Mouse (Mus musculus) forebrain, embryonic 12.5 days (tissue): ENCODE data around the gene Smdt1. TPM values are rescaled to one million over a fixed set of nuclear protein-coding genes. Genes with fewer than 3 reads are reported as not detected.
"Not testable (repeated sequence)": the region's sequence is repeated elsewhere in the genome, so short reads cannot be mapped to it uniquely, and the experiment has no call there.

Source experiments
- ATAC-seq: fragments of 200-750 bp; cut with Nextera tagmentation; 2 replicates; pipeline ENCODE4 v1.8.0; 2017; ENCODE audit warnings: moderate TSS enrichment; ENCODE audit not compliant: low FRiP score
- H3K27ac ChIP-seq: fragments of 300-500 bp; sonication (generic); 2 replicates; pipeline ENCODE4 v1.5.1; 2016; ENCODE audit warnings: mild to moderate bottlenecking
- H3K27me3 ChIP-seq: fragments of 300-500 bp; sonication (generic); 2 replicates; pipeline ENCODE4 v1.6.1; 2016; ENCODE audit warnings: mild to moderate bottlenecking
- H3K36me3 ChIP-seq: fragments of 300-500 bp; sonication (generic); replicated peaks from 2 replicates; pipeline ENCODE4 v1.6.1; 2016; ENCODE audit warnings: mild to moderate bottlenecking
- H3K4me1 ChIP-seq: fragments of 300-500 bp; sonication (generic); 2 replicates; pipeline ENCODE4 v1.6.1; 2016
- H3K4me2 ChIP-seq: fragments of 300-500 bp; sonication (generic); 2 replicates; pipeline ENCODE4 v1.6.1; 2016; ENCODE audit warnings: mild to moderate bottlenecking, moderate library complexity
- H3K4me3 ChIP-seq: fragments of 300-500 bp; sonication (generic); replicated peaks from 2 replicates; pipeline ENCODE4 v1.5.1; 2016; ENCODE audit warnings: mild to moderate bottlenecking
- H3K9ac ChIP-seq: fragments of 300-500 bp; sonication (generic); 2 replicates; pipeline ENCODE4 v1.6.1; 2016; ENCODE audit warnings: mild to moderate bottlenecking
- H3K9me3 ChIP-seq: fragments of 300-500 bp; sonication (generic); 2 replicates; pipeline ENCODE4 v1.6.1; 2016
- WGBS: fragments of 180-500 bp; shearing (Covaris S2); methylation state at CpG from one replicate; pipeline ENCODE4 v1.1.7; 2016; 5-methylcytosine and 5-hydroxymethylcytosine counted together
- polyA plus RNA-seq: library from polyadenylated mRNA; unstranded; fragments of >200 nt; fragmentation: Nextera tagmentation; extraction: Ambion mirVana; gene quantifications from 2 replicates; pipeline ENCODE4 v1.2.1, GENCODE M21; 2016

Gene Smdt1
- polyA plus RNA-seq, 1 experiment from 2014 or later = 250 TPM

DNA sequence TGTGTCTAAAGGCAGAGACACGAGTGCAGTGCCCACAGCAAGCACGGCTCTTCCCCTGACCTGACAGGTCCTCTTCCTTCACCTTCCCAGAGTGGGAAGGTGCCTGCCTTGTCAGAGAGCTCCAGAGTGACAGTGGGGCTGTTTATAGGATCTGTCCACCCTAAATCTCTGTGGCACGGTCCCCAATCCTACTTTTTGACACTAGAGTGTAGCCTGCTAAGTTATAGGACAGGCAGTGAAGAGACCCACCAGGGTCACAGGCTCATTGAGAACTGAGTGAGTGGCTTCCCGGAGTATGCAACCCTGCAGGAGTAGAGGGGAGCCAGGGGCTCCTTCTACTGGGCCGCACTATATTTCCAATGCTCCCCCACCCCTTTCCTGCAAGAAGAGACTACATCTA is 38.9 kb downstream of the Smdt1 start:
- H3K36me3 ChIP-seq = no peaks in the 10 kb centered on the region
- 80% methylated on average over 5 of the region's 5 CpGs for WGBS
- H3K27ac ChIP-seq = no peak overlapping the region
- H3K27me3 ChIP-seq = no peaks in the 10 kb centered on the region
- H3K4me3 ChIP-seq = no peak overlapping the region
- no peaks in the 10 kb centered on the region for H3K9me3 ChIP-seq
- H3K9ac ChIP-seq = no peak overlapping the region
- no peak for ATAC-seq
- no peak overlapping the region for H3K4me2 ChIP-seq
- H3K4me1 ChIP-seq = peaks cover 30% of the 10 kb centered on the region

DNA sequence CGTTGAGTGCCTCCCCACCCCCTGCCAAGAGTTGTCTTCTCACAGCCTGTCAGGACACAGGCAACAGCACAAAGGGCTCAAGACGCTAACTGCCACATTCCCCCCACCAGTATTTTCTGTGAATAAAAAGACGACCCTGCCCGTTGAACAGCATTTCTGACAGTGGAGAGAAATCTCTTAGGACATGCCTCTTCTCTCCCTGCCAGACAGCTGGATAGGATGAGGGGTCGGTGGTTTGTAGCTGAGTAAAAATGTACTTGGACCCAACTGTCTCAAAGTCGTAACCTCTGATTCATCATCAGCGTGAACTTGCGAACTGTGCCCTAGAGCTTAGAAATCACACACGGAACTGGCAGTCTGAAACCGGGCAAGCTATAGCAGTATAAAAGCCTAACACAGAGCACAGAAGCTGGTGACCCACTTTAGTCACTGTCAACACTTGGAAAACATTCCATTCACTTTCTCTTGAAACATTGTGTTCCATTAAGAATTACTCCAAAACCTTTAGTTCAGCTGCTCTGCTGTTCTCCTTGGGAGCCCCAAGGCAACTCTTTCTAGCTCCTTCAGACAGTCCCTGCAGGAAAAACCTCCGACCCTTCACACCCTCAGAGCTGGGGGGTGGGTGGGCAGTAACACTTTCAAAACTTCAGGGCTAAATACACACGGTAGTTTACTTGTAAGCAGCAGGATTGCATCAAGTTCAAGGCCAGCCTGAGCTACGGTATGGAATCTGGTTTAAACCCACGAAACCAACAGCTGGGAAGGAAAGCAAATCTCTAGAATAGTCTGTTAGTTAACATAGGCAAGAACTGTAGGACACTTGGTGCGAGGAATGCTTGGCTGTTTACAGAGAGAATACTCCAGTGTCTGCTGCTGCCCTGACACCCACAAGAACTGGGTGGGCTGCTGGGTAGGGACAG is 39.8 kb downstream of the Smdt1 start:
- Histone ChIP-seq H3K4me2 (no peak overlapping the region), H3K9me3 (no peaks in the 10 kb centered on the region), H3K9ac (no peak overlapping the region)

DNA sequence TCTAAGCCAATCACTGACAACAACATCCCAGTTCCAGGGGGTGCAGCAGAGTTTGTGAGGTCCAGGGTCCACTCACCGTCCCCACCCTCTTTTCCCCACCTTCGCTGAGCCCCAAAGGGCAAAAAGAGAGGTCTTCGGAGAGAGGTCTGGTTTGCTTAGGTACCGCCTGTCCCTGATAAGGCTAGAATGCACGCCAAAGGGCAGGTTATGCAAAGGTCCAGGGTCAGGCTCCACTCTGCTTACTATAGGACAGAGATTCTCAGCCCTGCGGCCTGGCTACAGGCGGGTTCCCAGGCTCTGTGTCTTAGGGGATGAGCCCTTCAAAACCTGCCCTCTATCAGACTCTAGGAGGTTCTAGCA is 40.7 kb downstream of the Smdt1 start:
- H3K27me3 ChIP-seq = no peaks in the 10 kb centered on the region
- no peaks in the 10 kb centered on the region for H3K9me3 ChIP-seq
- ATAC-seq = no peak
- H3K27ac ChIP-seq = no peak overlapping the region
- peak overlapping the region; percentile 49; the same call in 1 of the 2 replicates for H3K9ac ChIP-seq
- H3K4me1 ChIP-seq = peaks cover 30% of the 10 kb centered on the region
- peak overlapping the region; percentile 60 for H3K4me2 ChIP-seq
- no peaks in the 10 kb centered on the region for H3K36me3 ChIP-seq
- WGBS = 28% methylated on average over 7 of the region's 7 CpGs
- H3K4me3 ChIP-seq = peak overlapping the region; percentile 39

More for the DNA sequence above, 39.8 kb downstream of the Smdt1 start:
- Histone ChIP-seq H3K27me3 (no peaks in the 10 kb centered on the region), H3K4me1 (peaks cover 30% of the 10 kb centered on the region), H3K4me3 (no peak overlapping the region), H3K36me3 (no peaks in the 10 kb centered on the region), H3K27ac (no peak overlapping the region)
- ATAC-seq = no peak
- WGBS = 60% methylated on average over 15 of the region's 15 CpGs

DNA sequence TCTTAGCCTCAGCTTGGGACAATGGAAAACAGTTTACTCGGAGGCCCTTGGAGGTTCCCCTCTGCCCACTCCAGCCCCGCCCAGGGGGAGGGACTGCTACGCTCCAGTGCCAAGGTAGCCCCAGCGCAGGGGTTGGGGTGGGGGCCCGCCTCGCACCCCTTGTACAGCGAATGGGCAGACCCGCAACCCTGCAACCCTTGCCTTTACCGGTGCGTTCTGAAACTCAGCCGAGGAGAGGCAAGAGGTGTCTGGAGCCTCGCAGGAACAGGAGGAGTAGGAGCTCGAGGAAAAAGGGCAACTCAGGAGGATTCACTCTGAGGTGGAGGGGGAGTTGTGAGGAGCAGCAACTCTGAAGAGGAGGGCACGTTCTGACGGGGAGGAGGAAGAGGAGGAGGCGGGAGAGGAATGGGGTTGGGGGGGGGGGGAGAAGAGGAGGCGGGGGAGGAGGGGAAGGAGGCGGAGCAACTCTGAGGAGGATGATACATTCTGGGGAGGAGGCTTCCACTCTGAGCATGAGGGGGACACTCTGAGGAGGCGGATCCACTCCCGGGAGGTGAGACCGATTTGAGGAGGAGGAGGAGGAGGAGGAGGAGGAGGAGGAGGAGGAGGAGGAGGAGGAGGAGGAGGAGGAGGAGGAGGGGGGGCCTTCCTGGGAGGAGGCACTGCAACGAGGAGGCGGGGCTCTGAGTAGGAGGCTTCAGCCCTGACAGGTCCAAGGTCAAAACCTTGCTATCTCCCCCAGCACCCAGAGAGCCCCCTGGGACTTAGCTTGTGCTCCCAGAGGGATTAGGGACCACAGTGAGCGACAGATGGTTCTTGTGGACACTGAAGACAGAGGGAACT is 41.3 kb downstream of the Smdt1 start, which contains the start of gene Cyp2d22:
Gene Cyp2d22, minus strand, starts transcription at position 390 of the 843 bp plus-strand sequence.
- H3K4me2 ChIP-seq = peak within 1 kb of the TSS; percentile 60
- 2% methylated on average over 22 of the region's 24 CpGs for WGBS
- H3K9me3 ChIP-seq = no peaks in the 10 kb centered on the region
- no peaks in the 10 kb centered on the region for H3K27me3 ChIP-seq
- H3K27ac ChIP-seq = no peak within 1 kb of the TSS
- H3K4me3 ChIP-seq = peak within 1 kb of the TSS; percentile 39
- no peaks in the 10 kb centered on the region for H3K36me3 ChIP-seq
- peak within 1 kb of the TSS; percentile 49 for H3K9ac ChIP-seq
- ATAC-seq = peak; percentile 74
- H3K4me1 ChIP-seq = peaks cover 30% of the 10 kb centered on the region

DNA sequence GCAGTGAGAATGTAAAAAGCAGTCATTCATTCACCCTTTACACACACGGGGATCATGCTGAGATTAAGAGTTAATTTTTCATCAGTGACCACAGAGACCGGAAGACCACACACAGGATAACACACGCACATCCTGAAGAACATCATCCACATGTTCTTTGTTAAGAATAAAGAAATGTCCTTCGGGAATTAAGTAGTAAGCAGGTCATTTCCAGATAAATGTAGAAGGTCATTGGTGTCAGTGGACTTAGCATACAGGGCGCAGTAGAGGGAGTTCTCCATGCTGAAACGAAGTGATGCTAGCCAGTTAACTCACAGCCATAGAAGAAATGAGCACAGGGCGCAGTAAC is 41.9 kb downstream of the Smdt1 start:
- WGBS = 38% methylated on average over 7 of the region's 7 CpGs
- ATAC-seq = no peak
- Histone ChIP-seq H3K27me3 (no peaks in the 10 kb centered on the region), H3K4me1 (peaks cover 30% of the 10 kb centered on the region), H3K27ac (no peak overlapping the region), H3K4me2 (peak overlapping the region; percentile 60), H3K36me3 (no peaks in the 10 kb centered on the region), H3K9me3 (no peaks in the 10 kb centered on the region), H3K9ac (peak overlapping the region; percentile 49; the same call in 1 of the 2 replicates), H3K4me3 (peak overlapping the region; percentile 39)

DNA sequence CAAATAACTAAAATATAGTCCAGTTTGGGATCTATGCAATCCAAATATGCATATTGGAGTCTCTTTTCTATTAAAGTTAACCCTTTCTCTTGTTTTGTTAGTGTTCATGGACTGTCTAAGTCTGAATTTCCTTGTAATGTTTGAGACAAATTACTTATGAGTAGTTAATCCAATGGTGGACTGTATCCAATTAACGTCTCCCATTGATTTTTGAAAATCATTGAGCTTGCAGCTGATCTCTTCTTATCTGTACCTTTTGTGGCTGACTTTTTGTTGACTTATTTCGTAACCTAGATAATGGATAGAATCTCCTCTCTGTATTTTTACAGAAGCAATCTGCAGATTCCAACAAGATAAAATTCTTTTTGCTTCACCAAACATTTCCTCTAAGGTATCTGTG is 43.7 kb downstream of the Smdt1 start:
- no peaks in the 10 kb centered on the region for H3K9me3 ChIP-seq
- peaks cover 23% of the 10 kb centered on the region for H3K4me1 ChIP-seq
- no peak overlapping the region for H3K9ac ChIP-seq
- no peak for ATAC-seq
- H3K36me3 ChIP-seq = no peaks in the 10 kb centered on the region
- WGBS = 89% methylated on average over 2 of the region's 2 CpGs
- no peak overlapping the region for H3K27ac ChIP-seq
- H3K4me2 ChIP-seq = no peak overlapping the region
- H3K27me3 ChIP-seq = no peaks in the 10 kb centered on the region
- no peak overlapping the region for H3K4me3 ChIP-seq

DNA sequence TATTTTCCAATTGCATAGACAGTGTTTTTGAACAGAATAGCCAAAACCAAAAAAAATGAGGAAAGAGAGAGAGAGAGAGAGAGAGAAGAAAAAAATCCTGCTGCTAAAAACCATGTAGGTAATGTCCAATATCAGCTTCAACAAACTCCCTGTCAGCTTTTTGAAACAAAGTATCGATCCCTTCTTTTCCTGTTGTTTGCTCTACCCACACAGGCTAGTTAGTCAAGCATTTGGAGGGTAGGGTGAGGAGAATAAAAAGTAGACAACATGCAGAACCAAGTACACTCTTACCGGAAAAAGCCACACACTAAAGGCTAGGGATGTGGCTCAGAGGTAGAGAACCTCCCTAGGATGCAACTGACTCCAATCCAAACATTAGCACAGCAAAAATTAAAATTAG is 47.0 kb downstream of the Smdt1 start:
- Histone ChIP-seq H3K27ac (no peak overlapping the region), H3K9me3 (no peaks in the 10 kb centered on the region), H3K9ac (no peak overlapping the region), H3K4me3 (no peak overlapping the region), H3K4me1 (peaks cover 5% of the 10 kb centered on the region), H3K27me3 (no peaks in the 10 kb centered on the region), H3K4me2 (no peak overlapping the region), H3K36me3 (no peaks in the 10 kb centered on the region)
- ATAC-seq = no peak
- 93% methylated on average over 2 of the region's 2 CpGs for WGBS

DNA sequence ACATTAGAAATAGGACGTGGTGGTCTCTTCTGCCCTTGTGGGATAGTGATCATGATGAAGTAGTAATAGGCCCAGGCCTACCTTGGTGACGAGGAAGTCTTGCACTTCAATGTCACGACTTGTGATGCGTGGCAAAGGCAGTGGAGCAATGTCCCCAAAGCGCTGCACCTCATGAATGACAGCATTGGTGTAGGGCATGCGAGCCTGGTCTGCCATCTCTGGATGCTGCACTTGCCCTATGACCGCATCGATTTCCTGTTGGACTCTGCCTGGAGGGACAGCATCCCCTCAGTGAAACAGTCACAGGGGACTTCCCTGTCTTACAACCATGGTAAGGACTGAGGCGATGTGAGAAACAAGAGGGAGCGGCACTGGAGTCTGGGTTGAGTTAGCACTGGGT is 51.2 kb downstream of the Smdt1 start:
- H3K36me3 ChIP-seq, H3K4me3 ChIP-seq, H3K4me2 ChIP-seq, H3K27me3 ChIP-seq, ATAC-seq, H3K9ac ChIP-seq, H3K27ac ChIP-seq, H3K9me3 ChIP-seq, H3K4me1 ChIP-seq: not testable (repeated sequence)
- 96% methylated on average over 10 of the region's 10 CpGs for WGBS

DNA sequence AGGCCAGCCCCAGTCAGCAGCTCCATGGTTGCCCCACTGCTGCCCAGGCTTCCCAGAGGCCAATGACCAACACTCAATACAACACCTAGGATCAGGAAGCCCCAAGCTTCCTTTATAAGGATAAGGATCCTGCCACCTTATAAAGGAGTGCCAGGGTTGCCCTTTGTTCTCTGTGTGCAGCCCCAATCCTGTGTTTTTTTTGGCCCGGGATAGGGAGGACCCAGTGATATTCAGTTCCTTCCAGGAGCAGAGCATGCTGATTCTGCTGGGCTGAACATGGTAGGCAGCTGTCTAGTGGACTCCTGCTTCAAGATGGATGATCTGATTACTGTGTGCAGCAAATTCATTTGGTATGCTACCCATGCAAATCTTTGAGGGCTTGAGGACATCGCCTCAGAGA is 55.2 kb downstream of the Smdt1 start, which contains the start of gene Cyp2d11:
Gene Cyp2d11, minus strand, starts transcription at position 101 of the 400 bp plus-strand sequence.
- H3K9me3 ChIP-seq, H3K9ac ChIP-seq, H3K4me2 ChIP-seq, H3K27ac ChIP-seq, H3K36me3 ChIP-seq, H3K4me3 ChIP-seq, ATAC-seq, H3K27me3 ChIP-seq, H3K4me1 ChIP-seq: not testable (repeated sequence)
- 89% methylated on average over 2 of the region's 2 CpGs for WGBS

DNA sequence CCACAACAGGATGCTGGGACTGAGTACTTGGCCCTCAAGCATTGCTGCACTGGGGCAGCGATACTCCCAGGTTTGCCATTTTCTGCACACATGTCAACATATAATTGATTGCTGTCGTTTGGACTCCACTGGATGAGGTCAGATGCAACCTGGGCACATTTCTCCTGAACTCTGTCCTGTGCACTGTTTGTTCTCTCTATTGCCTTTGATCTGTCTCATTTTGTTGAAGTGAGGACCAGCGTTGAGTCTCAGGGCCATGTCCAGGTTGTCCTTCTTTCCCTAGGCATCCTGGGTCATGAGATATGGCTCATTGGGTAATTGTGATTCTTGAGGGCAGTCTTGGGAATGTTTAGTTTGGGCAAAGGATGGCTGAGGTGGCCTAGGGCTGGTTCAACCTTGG is 57.2 kb downstream of the Smdt1 start:
- not testable (repeated sequence) for H3K36me3 ChIP-seq, H3K9ac ChIP-seq, H3K27me3 ChIP-seq, H3K4me3 ChIP-seq, H3K4me2 ChIP-seq, H3K27ac ChIP-seq, H3K9me3 ChIP-seq, ATAC-seq, H3K4me1 ChIP-seq
- 95% methylated on average over 3 of the region's 3 CpGs for WGBS
